7 mouse cellular contexts compared by ENCODE assay signal in genomic region chr5:142822286-142823095, GRCm38 (mm10). TPM values are rescaled to one million over a fixed set of nuclear protein-coding genes. Genes with fewer than 3 reads are reported as not detected.
DNase-seq lines count a peak whose midpoint lies in the region; ATAC-seq and TF ChIP-seq lines count a peak whose summit lies in the region.

No protein-coding gene starts in this region.

- under 1% methylated on average over 36 of the region's 36 CpGs for WGBS in hindbrain, embryonic 16.5 days

- H3K9me3 ChIP-seq in hindbrain, embryonic 16.5 days (ENCODE audit: control insufficient read depth, low read length) = no peaks in the 10 kb centered on the region

- H3ac ChIP-seq in myocyte (ENCODE audit: control insufficient read depth, insufficient read length) = peak overlapping the region; percentile 1

- H3K27me3 ChIP-seq in hindbrain, embryonic 16.5 days (replicated peaks; ENCODE audit: control insufficient read depth, insufficient read depth, low read length) = no peaks in the 10 kb centered on the region
- no peaks in the 10 kb centered on the region for H3K27me3 ChIP-seq in myocyte (ENCODE audit: control insufficient read depth, insufficient read depth, insufficient read length)

- ATAC-seq in hindbrain, embryonic 16.5 days = no peak
- ATAC-seq in frontal cortex, adult (ENCODE audit: low TSS enrichment) = no peak

- H3K4me2 ChIP-seq in hindbrain, embryonic 16.5 days (ENCODE audit: low read length) = peak overlapping the region; percentile 95
- peak overlapping the region; percentile 98 for H3K4me2 ChIP-seq in myocyte (ENCODE audit: low read depth)

- H3K36me3 ChIP-seq in hindbrain, embryonic 16.5 days (ENCODE audit: control insufficient read depth, insufficient read depth, low read length) = no peaks in the 10 kb centered on the region
- no peaks in the 10 kb centered on the region for H3K36me3 ChIP-seq in myocyte (ENCODE audit: control insufficient read depth, insufficient read depth)

- TF ChIP-seq POLR2A in myocyte (IDR thresholded peaks at IDR 0.05; ENCODE audit: insufficient read length, low read depth) = no peak

- peaks cover 23% of the 10 kb centered on the region for H3K79me2 ChIP-seq in myocyte (ENCODE audit: control insufficient read depth, insufficient read depth)

- peak overlapping the region; percentile 96 for H3K9ac ChIP-seq in hindbrain, embryonic 16.5 days (ENCODE audit: low read depth, low read length)

- peaks cover 33% of the 10 kb centered on the region for H3K4me1 ChIP-seq in hindbrain, embryonic 16.5 days (ENCODE audit: control insufficient read depth, insufficient read depth, low read depth, low read length)

- H3K27ac ChIP-seq in hindbrain, embryonic 16.5 days (ENCODE audit: low read depth, low read length) = peak overlapping the region; percentile 100

- DNase-seq in adipocyte (ENCODE audit: low spot score) = peak; percentile 70
- DNase-seq in cerebellum, adult 18-20 months = peak; percentile 56 to 67
- DNase-seq in forelimb bud, embryonic 11.5 days (ENCODE audit: low read depth, low spot score) = peak; percentile 74
- DNase-seq in liver = peak; percentile 40

- H3K4me3 ChIP-seq in hindbrain, embryonic 16.5 days (ENCODE audit: low read length) = peak overlapping the region; percentile 92
- peak overlapping the region; percentile 99 for H3K4me3 ChIP-seq in myocyte

TF ChIP-seq in myocyte, 11 proteins besides CTCF, POLR2A, EP300 and RAD21:
- TF ChIP-seq CEBPB (IDR thresholded peaks at IDR 0.05; ENCODE audit: insufficient read depth, poor library complexity, severe bottlenecking) (no peak), MYOD1 (IDR thresholded peaks at IDR 0.05; ENCODE audit: control insufficient read depth in 1 of 3, insufficient read length in 2 of 3, low read depth in 2 of 3) (peak in 2 of 3 experiments; percentile 65 to 77), MYOG (IDR thresholded peaks at IDR 0.05; ENCODE audit: control insufficient read depth in 1 of 3, insufficient read depth in 1 of 3, insufficient read length in 2 of 3, low read depth in 2 of 3) (peak in 1 of 3 experiments; percentile 63), TCF12 (IDR thresholded peaks at IDR 0.05; ENCODE audit: insufficient read depth, poor library complexity, severe bottlenecking) (peak; percentile 11)

RNA-seq across cellular contexts. Expression of gene Tnrc18, which starts 5.0 kb away (rescaled TPM):
- 19.7 and 23.8 TPM in 2 replicates for polyA plus RNA-seq in hindbrain, embryonic 16.5 days (2015; fragmentation: Nextera tagmentation; extraction: Ambion mirVana)
- polyA plus RNA-seq in myocyte (2012; fragmentation: generic; extraction: Trizol) = 26.2 TPM
